Mouse (Mus musculus): ENCODE data around the gene Ybx3. TPM values are rescaled to one million over a fixed set of nuclear protein-coding genes. Genes with fewer than 3 reads are reported as not detected.

The Ybx3 gene
- polyA plus RNA-seq, 1 experiment from 2014 or later = 67.0 TPM

GRCm38 (mm10) chr6:131359543-131359942, 28.7 kb downstream of the Ybx3 start:
- ATAC-seq (ENCODE audit: low FRiP score, low TSS enrichment) = no peak
- Histone ChIP-seq H3K4me1 (replicated peaks; ENCODE audit: control insufficient read depth, insufficient read depth) (no peaks in the 10 kb centered on the region), H3K27ac (replicated peaks) (no peak overlapping the region), H3K4me2 (replicated peaks; ENCODE audit: low read depth) (no peak overlapping the region), H3K36me3 (ENCODE audit: control insufficient read depth, insufficient read depth, low read length) (peaks cover 4% of the 10 kb centered on the region; the same call in 1 of the 2 replicates), H3K27me3 (ENCODE audit: control insufficient read depth, insufficient read depth, low read length) (no peaks in the 10 kb centered on the region), H3K4me3 (ENCODE audit: low read depth, low read length) (no peak overlapping the region), H3K9me3 (ENCODE audit: control insufficient read depth, low read length) (no peaks in the 10 kb centered on the region), H3K9ac (ENCODE audit: low read length) (no peak overlapping the region)
- no peak for DNase-seq (ENCODE audit: low spot score)
- WGBS = 80% methylated on average over 2 of the region's 2 CpGs
- TF ChIP-seq CTCF (IDR thresholded peaks at IDR 0.05; ENCODE audit: low read depth) = no peak
- TF ChIP-seq EP300 (optimal IDR thresholded peaks at IDR 0.05) = no peak

GRCm38 (mm10) chr6:131354913-131355312, 33.4 kb downstream of the Ybx3 start:
- no peak for DNase-seq (ENCODE audit: low spot score)
- no peak for ATAC-seq (ENCODE audit: low FRiP score, low TSS enrichment)
- WGBS = 24% methylated on average over 4 of the region's 4 CpGs

GRCm38 (mm10) chr6:131353352-131353919, 34.8 kb downstream of the Ybx3 start, which contains the start of gene Styk1:
Styk1 (minus strand) TSS chr6:131353597.
- Histone ChIP-seq H3K4me1 (replicated peaks; ENCODE audit: control insufficient read depth, insufficient read depth) (no peaks in the 10 kb centered on the region), H3K4me3 (ENCODE audit: low read depth, low read length) (peak within 1 kb of the TSS; percentile 37), H3K27ac (replicated peaks) (peak within 1 kb of the TSS; percentile 53), H3K36me3 (ENCODE audit: control insufficient read depth, insufficient read depth, low read length) (no peaks in the 10 kb centered on the region), H3K9ac (ENCODE audit: low read length) (peak within 1 kb of the TSS; percentile 41), H3K9me3 (ENCODE audit: control insufficient read depth, low read length) (no peaks in the 10 kb centered on the region), H3K4me2 (replicated peaks; ENCODE audit: low read depth) (peak within 1 kb of the TSS; percentile 47), H3K27me3 (ENCODE audit: control insufficient read depth, insufficient read depth, low read length) (no peaks in the 10 kb centered on the region)
- DNase-seq (ENCODE audit: low spot score) (peak; percentile 93), ATAC-seq (ENCODE audit: low FRiP score, low TSS enrichment) (peak; percentile 97)
- WGBS = under 1% methylated on average over 16 of the region's 16 CpGs
- TF ChIP-seq CTCF (IDR thresholded peaks at IDR 0.05; ENCODE audit: low read depth) = peak; percentile 91
- no peak for TF ChIP-seq EP300 (optimal IDR thresholded peaks at IDR 0.05)

More at GRCm38 (mm10) chr6:131354913-131355312, 33.4 kb downstream of the Ybx3 start:
- Histone ChIP-seq H3K27me3 (ENCODE audit: control insufficient read depth, insufficient read depth, low read length) (no peaks in the 10 kb centered on the region), H3K4me3 (ENCODE audit: low read depth, low read length) (no peak overlapping the region), H3K36me3 (ENCODE audit: control insufficient read depth, insufficient read depth, low read length) (no peaks in the 10 kb centered on the region), H3K9ac (ENCODE audit: low read length) (no peak overlapping the region), H3K9me3 (ENCODE audit: control insufficient read depth, low read length) (no peaks in the 10 kb centered on the region), H3K27ac (replicated peaks) (no peak overlapping the region), H3K4me2 (replicated peaks; ENCODE audit: low read depth) (no peak overlapping the region), H3K4me1 (replicated peaks; ENCODE audit: control insufficient read depth, insufficient read depth) (no peaks in the 10 kb centered on the region)
- no peak for TF ChIP-seq CTCF (IDR thresholded peaks at IDR 0.05; ENCODE audit: low read depth)
- TF ChIP-seq EP300 (optimal IDR thresholded peaks at IDR 0.05) = no peak

GRCm38 (mm10) chr6:131347026-131347425, 41.2 kb downstream of the Ybx3 start:
- no peak overlapping the region for H3K4me2 ChIP-seq (replicated peaks; ENCODE audit: low read depth)
- H3K9me3 ChIP-seq (ENCODE audit: control insufficient read depth, low read length) = no peaks in the 10 kb centered on the region
- no peak overlapping the region for H3K27ac ChIP-seq (replicated peaks)
- no peaks in the 10 kb centered on the region for H3K4me1 ChIP-seq (replicated peaks; ENCODE audit: control insufficient read depth, insufficient read depth)
- 65% methylated on average over 2 of the region's 2 CpGs for WGBS
- no peak for DNase-seq (ENCODE audit: low spot score)
- H3K4me3 ChIP-seq (ENCODE audit: low read depth, low read length) = no peak overlapping the region
- no peaks in the 10 kb centered on the region for H3K27me3 ChIP-seq (ENCODE audit: control insufficient read depth, insufficient read depth, low read length)
- no peak overlapping the region for H3K9ac ChIP-seq (ENCODE audit: low read length)
- TF ChIP-seq CTCF (IDR thresholded peaks at IDR 0.05; ENCODE audit: low read depth) (no peak), EP300 (optimal IDR thresholded peaks at IDR 0.05) (no peak)
- ATAC-seq (ENCODE audit: low FRiP score, low TSS enrichment) = no peak
- no peaks in the 10 kb centered on the region for H3K36me3 ChIP-seq (ENCODE audit: control insufficient read depth, insufficient read depth, low read length)

GRCm38 (mm10) chr6:131344346-131344745, 43.9 kb downstream of the Ybx3 start:
- no peaks in the 10 kb centered on the region for H3K27me3 ChIP-seq (ENCODE audit: control insufficient read depth, insufficient read depth, low read length)
- H3K9ac ChIP-seq (ENCODE audit: low read length) = no peak overlapping the region
- no peak overlapping the region for H3K4me3 ChIP-seq (ENCODE audit: low read depth, low read length)
- H3K36me3 ChIP-seq (ENCODE audit: control insufficient read depth, insufficient read depth, low read length) = no peaks in the 10 kb centered on the region
- ATAC-seq (ENCODE audit: low FRiP score, low TSS enrichment) (no peak), DNase-seq (ENCODE audit: low spot score) (no peak)
- no peak overlapping the region for H3K4me2 ChIP-seq (replicated peaks; ENCODE audit: low read depth)
- WGBS = 75% methylated on average over 7 of the region's 7 CpGs
- no peaks in the 10 kb centered on the region for H3K4me1 ChIP-seq (replicated peaks; ENCODE audit: control insufficient read depth, insufficient read depth)
- TF ChIP-seq EP300 (optimal IDR thresholded peaks at IDR 0.05) (no peak), CTCF (IDR thresholded peaks at IDR 0.05; ENCODE audit: low read depth) (no peak)
- no peak overlapping the region for H3K27ac ChIP-seq (replicated peaks)
- no peaks in the 10 kb centered on the region for H3K9me3 ChIP-seq (ENCODE audit: control insufficient read depth, low read length)

- no peak overlapping the region for H3K27ac ChIP-seq (replicated peaks)
- TF ChIP-seq CTCF (IDR thresholded peaks at IDR 0.05; ENCODE audit: low read depth) (no peak), EP300 (optimal IDR thresholded peaks at IDR 0.05) (no peak)
- H3K4me1 ChIP-seq (replicated peaks; ENCODE audit: control insufficient read depth, insufficient read depth) = no peaks in the 10 kb centered on the region
- DNase-seq (ENCODE audit: low spot score) = no peak
- no peak overlapping the region for H3K4me2 ChIP-seq (replicated peaks; ENCODE audit: low read depth)
- WGBS = 51% methylated on average over 3 of the region's 3 CpGs
- ATAC-seq (ENCODE audit: low FRiP score, low TSS enrichment) = no peak
- no peak overlapping the region for H3K9ac ChIP-seq (ENCODE audit: low read length)
- no peak overlapping the region for H3K4me3 ChIP-seq (ENCODE audit: low read depth, low read length)
- H3K9me3 ChIP-seq (ENCODE audit: control insufficient read depth, low read length) = no peaks in the 10 kb centered on the region
- no peaks in the 10 kb centered on the region for H3K36me3 ChIP-seq (ENCODE audit: control insufficient read depth, insufficient read depth, low read length)
- H3K27me3 ChIP-seq (ENCODE audit: control insufficient read depth, insufficient read depth, low read length) = no peaks in the 10 kb centered on the region
These were observed 48.2 kb downstream of the Ybx3 start for GRCm38 (mm10) chr6:131340082-131340481.

Data from stomach, postnatal 0 days (tissue).